Mouse (Mus musculus) heart, adult 2 months (tissue): Measurements from ENCODE around the gene Ndufv3. TPM values are rescaled to one million over a fixed set of nuclear protein-coding genes. Genes with fewer than 3 reads are reported as not detected.

Source experiments
- DNase-seq, 2 experiments: peaks; one replicate each; pipeline ENCODE4 v3.0.0; 2021
- H3K27ac ChIP-seq: fragments of 200-600 bp; 2 replicates; pipeline ENCODE4 v1.8.1; 2022
- H3K27me3 ChIP-seq: fragments of 200-500 bp; 2 replicates; pipeline ENCODE4 v1.6.1; 2012; ENCODE audit warnings: mild to moderate bottlenecking, low read length, inconsistent platforms, mixed read lengths; ENCODE audit not compliant: control insufficient read depth, insufficient read depth
- H3K36me3 ChIP-seq: fragments of 200-500 bp; 2 replicates; pipeline ENCODE4 v1.6.1; 2012; ENCODE audit warnings: low read length, inconsistent platforms; ENCODE audit not compliant: control insufficient read depth, insufficient read depth
- H3K4me1 ChIP-seq: fragments of 200-500 bp; 2 replicates; pipeline ENCODE4 v1.6.1; 2011; ENCODE audit warnings: low read length; ENCODE audit not compliant: control insufficient read depth, insufficient read depth
- H3K4me3 ChIP-seq: fragments of 200-600 bp; 2 replicates; pipeline ENCODE4 v1.8.1; 2022
- H3K79me2 ChIP-seq: fragments of 200-500 bp; replicated peaks from 2 replicates; pipeline ENCODE4 v1.6.1; 2012; ENCODE audit warnings: mild to moderate bottlenecking, inconsistent platforms, low read length, moderate library complexity, mixed read lengths; ENCODE audit not compliant: control insufficient read depth, insufficient read depth
- H3K9ac ChIP-seq: fragments of 200-500 bp; 2 replicates; pipeline ENCODE4 v1.6.1; 2012; ENCODE audit warnings: low read depth, mild to moderate bottlenecking, control low read depth, inconsistent platforms, low read length, mixed read lengths
- CTCF ChIP-seq: fragments of 200-600 bp; IDR thresholded peaks from 2 replicates; pipeline ENCODE4 v1.8.1; 2022; ENCODE audit warnings: antibody characterized with exemption, mild to moderate bottlenecking, moderate library complexity
- EP300 ChIP-seq: fragments of 200-500 bp; IDR thresholded peaks from 2 replicates; pipeline ENCODE4 v1.6.1; 2011; ENCODE audit warnings: low read depth, low read length, control low read depth; ENCODE audit not compliant: insufficient read depth
- POLR2A ChIP-seq: fragments of 200-500 bp; IDR thresholded peaks from 2 replicates; pipeline ENCODE4 v1.6.1; 2011; ENCODE audit warnings: mild to moderate bottlenecking, low read depth, low read length, control low read depth; ENCODE audit not compliant: insufficient read depth
- WGBS: fragments of 180-500 bp; shearing (Covaris S2); methylation state at CpG from one replicate; pipeline ENCODE4 v1.1.7; 2018; 5-methylcytosine and 5-hydroxymethylcytosine counted together
- intact Hi-C: fragments of 180-260 bp; cut with DNase I; formaldehyde crosslinking; loops from one replicate; pipeline ENCODE4 v1.15.1; 2025
- polyA plus RNA-seq: library from polyadenylated mRNA; depleted of rRNA; stranded (reverse); fragments of >200 nt; gene quantifications from 2 replicates; pipeline ENCODE4 v1.2.3, GENCODE M21; 2012
- total RNA-seq, 2 experiments: library from RNA; stranded (reverse); gene quantifications; 2 replicates each; pipeline ENCODE4 v1.2.3; 2021

Ndufv3 gene
- total and polyA plus RNA-seq, 3 experiments, result 764 to 1,509 (median 1,326) TPM

GRCm38 (mm10) chr17:31486616-31487198, 33.2 kb upstream of the Ndufv3 start:
- H3K27me3 ChIP-seq, result no peaks in the 10 kb centered on the region
- no peak overlapping the region for H3K4me3 ChIP-seq
- H3K9ac ChIP-seq, result no peak overlapping the region
- H3K27ac ChIP-seq, result no peak overlapping the region
- H3K36me3 ChIP-seq, result no peaks in the 10 kb centered on the region
- TF ChIP-seq POLR2A (no peak), EP300 (no peak), CTCF (no peak)
- no peaks in the 10 kb centered on the region for H3K4me1 ChIP-seq
- intact Hi-C loops, result no loop called here
- DNase-seq, result no peak
- 83% methylated on average over 10 of the region's 10 CpGs for WGBS
- no peaks in the 10 kb centered on the region for H3K79me2 ChIP-seq

GRCm38 (mm10) chr17:31487433-31488060, 32.4 kb upstream of the Ndufv3 start:
- TF ChIP-seq CTCF (no peak), POLR2A (no peak), EP300 (no peak)
- Histone ChIP-seq H3K27me3 (no peaks in the 10 kb centered on the region), H3K4me1 (peaks cover 1% of the 10 kb centered on the region; the same call in 1 of the 2 replicates), H3K4me3 (no peak overlapping the region), H3K27ac (no peak overlapping the region), H3K36me3 (no peaks in the 10 kb centered on the region), H3K79me2 (no peaks in the 10 kb centered on the region), H3K9ac (no peak overlapping the region)
- intact Hi-C loops, result no loop called here
- WGBS, result 49% methylated on average over 6 of the region's 6 CpGs
- no peak for DNase-seq

GRCm38 (mm10) chr17:31491355-31491754, 28.6 kb upstream of the Ndufv3 start:
- DNase-seq, result no peak
- Histone ChIP-seq H3K4me3 (no peak overlapping the region), H3K4me1 (peaks cover 1% of the 10 kb centered on the region; the same call in 1 of the 2 replicates), H3K9ac (no peak overlapping the region), H3K36me3 (no peaks in the 10 kb centered on the region), H3K79me2 (no peaks in the 10 kb centered on the region), H3K27me3 (no peaks in the 10 kb centered on the region), H3K27ac (no peak overlapping the region)
- intact Hi-C loops, result loop anchor here (5.0 kb wide), 1 partner anchor 49 kb away; no protein-coding TSS in a partner anchor
- TF ChIP-seq POLR2A, result no peak
- no peak for TF ChIP-seq CTCF
- TF ChIP-seq EP300, result no peak

- intact Hi-C loops, result loop anchor here (1.0 to 5.0 kb wide), 4 partner anchors 50 to 238 kb away; no protein-coding TSS in a partner anchor
- no peaks in the 10 kb centered on the region for H3K36me3 ChIP-seq
- peaks cover 1% of the 10 kb centered on the region; the same call in 1 of the 2 replicates for H3K4me1 ChIP-seq
- H3K79me2 ChIP-seq, result no peaks in the 10 kb centered on the region
- DNase-seq, result peak; percentile 67 to 70
- WGBS, result 0% methylated on average over 2 of the region's 2 CpGs
- H3K9ac ChIP-seq, result no peak overlapping the region
- H3K4me3 ChIP-seq, result no peak overlapping the region
- TF ChIP-seq EP300, result peak; percentile 92
- TF ChIP-seq CTCF, result peak; percentile 98
- TF ChIP-seq POLR2A, result no peak
- no peak overlapping the region for H3K27ac ChIP-seq
- H3K27me3 ChIP-seq, result no peaks in the 10 kb centered on the region
Measured at GRCm38 (mm10) chr17:31492416-31492815, 27.5 kb upstream of the Ndufv3 start.

- DNase-seq, result no peak
- Histone ChIP-seq H3K36me3 (no peaks in the 10 kb centered on the region), H3K27ac (no peak overlapping the region), H3K4me3 (no peak overlapping the region), H3K27me3 (no peaks in the 10 kb centered on the region), H3K4me1 (peaks cover 1% of the 10 kb centered on the region; the same call in 1 of the 2 replicates), H3K9ac (no peak overlapping the region), H3K79me2 (no peaks in the 10 kb centered on the region)
- intact Hi-C loops, result loop anchor here (5.0 kb wide), 1 partner anchor 53 kb away; no protein-coding TSS in a partner anchor
- TF ChIP-seq EP300 (no peak), POLR2A (no peak), CTCF (no peak)
- 89% methylated on average over 1 of the region's 1 CpGs for WGBS
Measured at GRCm38 (mm10) chr17:31494989-31495388, 24.9 kb upstream of the Ndufv3 start.

- WGBS, result 96% methylated on average over 6 of the region's 6 CpGs
- intact Hi-C loops, result no loop called here
- Histone ChIP-seq H3K4me3 (no peak overlapping the region), H3K4me1 (no peaks in the 10 kb centered on the region), H3K79me2 (no peaks in the 10 kb centered on the region), H3K27ac (no peak overlapping the region), H3K27me3 (no peaks in the 10 kb centered on the region), H3K9ac (no peak overlapping the region), H3K36me3 (no peaks in the 10 kb centered on the region)
- no peak for DNase-seq
- TF ChIP-seq POLR2A, result no peak
- TF ChIP-seq CTCF, result no peak
- TF ChIP-seq EP300, result no peak
Measured at GRCm38 (mm10) chr17:31497726-31498125, 22.2 kb upstream of the Ndufv3 start.
